Mouse (Mus musculus): ENCODE data around the gene Galnt16.

The Galnt16 gene

GRCm38 (mm10) chr12:80668391-80668790, 150.3 kb downstream of the Galnt16 start:
- DNase-seq (ENCODE audit: low spot score), result no peak

- peak; percentile 73 for DNase-seq (ENCODE audit: low spot score)
These were observed 155.1 kb downstream of the Galnt16 start for GRCm38 (mm10) chr12:80673170-80673569.

All from MN1 (cell line).